Mouse (Mus musculus) ovary, postnatal 14 days (tissue): Measurements from ENCODE around the gene Hikeshi.

Experiments
- DNase-seq: peaks from one replicate; pipeline ENCODE4 v3.0.0; 2022; ENCODE audit warnings: low spot score

The Hikeshi gene

DNA sequence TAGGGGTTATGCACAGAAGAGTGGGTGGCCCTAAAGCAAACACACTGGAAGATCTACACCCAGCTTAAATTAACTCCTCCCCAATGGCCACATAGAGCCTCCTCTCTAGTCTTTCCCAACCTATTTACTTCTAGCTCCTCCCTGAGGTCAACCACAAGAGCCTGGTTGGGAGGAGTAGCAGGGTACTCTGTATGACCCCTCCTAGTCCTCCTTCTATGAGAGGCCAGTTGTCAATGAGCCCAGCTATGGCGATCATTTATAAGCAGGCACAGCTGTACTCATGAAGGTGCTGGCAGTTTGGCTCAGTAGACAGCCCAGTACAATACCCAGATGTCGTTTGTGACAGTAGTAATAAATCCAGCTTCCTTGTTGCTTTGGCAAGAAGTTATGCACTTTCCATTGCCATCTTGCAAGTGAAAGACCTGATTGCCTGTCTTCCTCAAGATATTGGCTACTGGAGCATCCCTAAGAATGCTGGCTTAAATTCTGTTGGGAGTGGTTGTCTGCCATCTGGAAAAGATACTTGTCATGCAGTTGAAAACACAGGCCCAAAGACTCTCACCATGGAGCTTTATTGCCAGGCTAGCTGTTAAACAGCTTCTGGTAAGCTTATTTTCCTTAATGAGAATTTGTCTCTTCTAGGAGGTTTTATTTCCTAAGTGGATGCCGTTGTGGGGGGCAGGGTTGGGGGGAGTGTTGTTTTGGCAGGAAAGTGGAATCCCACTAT is 27.4 kb downstream of the Hikeshi start:
- DNase-seq = no peak

DNA sequence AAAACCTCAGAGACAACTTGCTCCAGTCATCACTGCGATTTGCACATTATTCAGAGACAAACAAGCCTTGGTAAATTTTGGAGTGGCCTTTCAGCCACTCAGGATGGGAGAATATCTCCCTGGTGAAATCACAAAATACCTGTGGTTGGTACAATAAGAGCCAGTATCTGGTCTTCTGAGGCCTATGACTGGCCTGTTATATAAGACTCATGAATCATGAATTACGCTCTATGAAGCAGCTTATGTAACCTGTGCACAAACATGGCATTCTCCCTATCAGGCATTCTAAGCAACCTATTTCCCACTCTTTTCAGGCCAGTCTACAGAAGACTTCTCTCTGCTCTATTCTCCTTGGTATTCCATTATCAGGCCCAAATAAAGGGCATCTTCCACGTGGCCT is 28.6 kb downstream of the Hikeshi start:
- DNase-seq = no peak

DNA sequence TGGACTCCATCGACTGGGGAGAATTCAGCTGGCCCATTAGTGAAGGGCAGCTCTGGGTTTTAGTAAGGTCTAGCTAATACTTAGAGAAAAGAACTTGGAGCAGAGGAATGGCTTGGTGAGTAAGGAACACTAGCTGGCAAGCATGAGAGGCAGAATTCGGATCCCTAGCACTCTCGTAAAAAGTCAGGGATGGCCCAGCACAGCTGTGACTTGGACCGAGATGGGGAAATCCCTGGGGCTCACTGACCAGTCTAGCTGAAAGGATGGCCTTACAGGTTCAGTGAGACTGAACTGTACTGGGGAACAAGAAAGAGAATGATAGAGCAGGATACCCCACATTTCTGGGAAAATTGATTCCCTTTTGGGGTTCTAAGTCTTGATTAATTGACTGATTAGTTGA is 31.3 kb downstream of the Hikeshi start:
- no peak for DNase-seq

DNA sequence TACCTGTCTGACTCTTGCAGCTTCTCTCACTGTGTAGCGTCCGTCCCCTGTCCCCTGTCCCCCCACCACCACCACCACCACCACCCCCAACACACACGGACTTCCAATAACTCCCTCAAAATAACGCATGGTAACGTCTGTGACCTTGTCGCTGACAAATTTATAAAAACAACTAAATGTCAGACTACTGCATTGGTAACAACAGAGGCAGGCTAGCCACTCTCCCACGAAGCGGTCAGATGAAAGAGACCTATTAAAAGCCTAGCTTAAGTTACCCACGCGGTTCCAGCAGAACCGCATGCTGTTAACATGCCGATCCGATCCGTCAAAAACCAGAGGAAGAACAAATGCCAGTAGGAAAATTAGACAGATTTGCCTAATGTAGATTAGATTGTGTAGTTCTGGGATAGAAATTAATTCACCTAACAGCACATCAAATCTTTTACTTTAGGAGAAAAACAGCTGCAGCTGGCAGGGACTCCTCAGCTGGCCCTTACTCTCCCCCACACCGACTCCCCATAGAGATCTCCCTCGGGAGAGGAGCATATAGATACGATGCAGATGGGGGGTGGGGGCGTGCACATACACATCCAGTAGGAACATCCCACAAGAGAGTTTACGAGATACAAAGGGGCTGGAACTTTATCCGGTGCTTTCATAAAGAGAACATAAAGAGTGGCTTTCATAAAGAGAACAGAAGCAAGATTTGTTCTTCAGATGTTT is 31.9 kb downstream of the Hikeshi start:
- DNase-seq = no peak

DNA sequence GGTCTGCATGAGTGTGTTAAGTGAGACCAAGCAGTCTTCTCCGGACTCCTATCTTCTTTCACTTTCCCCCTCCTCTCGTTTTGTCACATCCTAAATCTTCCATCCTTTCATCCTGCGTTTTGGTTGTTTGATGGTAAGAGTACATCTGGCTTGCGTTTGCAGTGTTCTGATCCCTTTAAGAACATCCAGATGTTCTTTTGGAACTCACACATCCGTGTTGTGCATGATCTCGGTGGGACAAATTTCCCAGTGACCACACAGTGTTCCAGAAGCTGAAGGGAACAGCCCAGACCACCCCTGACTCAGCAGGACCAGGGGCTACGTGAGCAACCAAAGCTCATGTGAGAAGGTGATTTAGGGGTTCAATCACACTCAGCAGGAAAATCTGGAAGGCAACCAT is 32.6 kb downstream of the Hikeshi start:
- DNase-seq = no peak

DNA sequence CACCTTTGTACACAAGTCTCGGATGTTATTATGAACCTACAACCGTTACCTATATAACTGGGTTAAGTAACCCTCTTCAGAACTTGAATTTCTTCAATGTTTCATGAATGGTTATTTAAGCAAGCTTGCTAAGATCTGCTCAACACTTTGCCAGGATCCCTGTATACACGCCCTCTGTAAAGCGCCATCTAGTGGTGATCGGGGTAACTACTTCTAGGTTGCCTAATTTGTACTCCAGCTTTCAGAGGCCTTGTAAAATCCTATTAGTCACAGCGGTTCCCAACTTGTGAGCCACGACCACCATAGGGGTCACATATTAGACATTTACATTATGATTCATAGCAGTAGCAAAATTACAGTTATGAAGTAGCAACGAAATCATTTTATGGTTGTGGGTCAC is 33.1 kb downstream of the Hikeshi start:
- DNase-seq = peak; percentile 80

DNA sequence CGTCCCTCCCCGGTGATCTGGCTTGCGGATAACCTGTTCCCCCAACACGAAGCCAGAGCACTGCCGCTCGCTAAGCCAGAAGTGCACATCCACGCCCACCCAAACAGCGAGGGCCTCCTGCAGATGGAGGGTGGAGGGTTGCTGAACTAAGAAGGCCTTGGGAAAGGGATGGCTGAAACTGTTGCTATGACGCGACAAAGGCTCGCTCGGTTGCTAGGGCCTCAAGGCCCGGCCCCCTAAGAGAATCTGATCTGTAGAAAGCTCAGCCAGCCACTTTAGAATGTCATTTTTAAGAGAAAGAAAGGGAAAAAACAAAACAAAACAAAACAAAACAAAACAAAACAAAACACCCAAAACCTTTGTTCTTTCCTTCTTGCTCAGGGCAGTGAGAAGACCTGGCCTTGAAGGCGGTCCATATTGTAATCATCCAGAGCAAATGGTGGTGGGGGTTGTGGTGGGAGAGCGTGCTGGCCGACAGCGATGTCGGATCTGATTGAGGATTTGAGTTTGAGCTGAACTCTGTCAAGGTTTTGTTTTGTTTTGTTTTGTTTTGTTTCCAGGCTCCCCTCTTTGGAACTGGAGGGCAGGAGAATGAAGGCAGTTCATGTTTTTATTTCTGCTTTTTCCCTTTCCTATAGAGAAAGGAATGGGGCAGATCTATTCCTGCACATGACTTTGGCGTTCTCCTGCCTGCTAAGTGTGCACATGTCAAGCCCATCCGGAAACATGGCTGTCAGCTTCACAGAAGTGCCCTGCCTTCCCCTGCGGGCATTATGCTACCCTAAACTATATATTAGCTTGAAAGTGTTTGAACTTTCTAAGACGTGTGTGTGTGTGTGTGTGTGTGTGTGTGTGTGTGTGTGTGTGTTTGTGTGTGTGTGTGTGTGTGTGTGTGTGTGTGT is 37.3 kb downstream of the Hikeshi start, which contains the start of gene Ccdc81:
TSS of gene Ccdc81 (minus strand) at position 188 of the 902 bp plus-strand sequence.
- no peak for DNase-seq

DNA sequence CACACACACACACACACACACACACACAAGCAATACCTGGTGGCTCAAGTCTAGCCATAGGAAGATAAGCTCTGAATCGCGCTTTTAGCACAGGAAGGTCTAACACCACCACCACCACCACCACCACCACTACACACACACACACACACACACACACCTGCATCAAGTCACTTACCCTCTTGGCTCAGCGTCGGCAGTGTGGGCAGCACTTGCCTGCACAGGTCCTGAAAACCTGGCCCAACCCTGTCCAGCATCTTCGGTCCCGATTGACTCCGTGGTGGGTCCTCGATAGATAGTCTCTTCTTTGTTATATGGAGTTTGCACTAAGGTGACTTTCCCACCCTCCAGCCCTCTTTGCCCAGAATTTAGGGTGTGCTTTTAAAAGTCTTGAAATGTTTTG is 38.0 kb downstream of the Hikeshi start:
- no peak for DNase-seq

DNA sequence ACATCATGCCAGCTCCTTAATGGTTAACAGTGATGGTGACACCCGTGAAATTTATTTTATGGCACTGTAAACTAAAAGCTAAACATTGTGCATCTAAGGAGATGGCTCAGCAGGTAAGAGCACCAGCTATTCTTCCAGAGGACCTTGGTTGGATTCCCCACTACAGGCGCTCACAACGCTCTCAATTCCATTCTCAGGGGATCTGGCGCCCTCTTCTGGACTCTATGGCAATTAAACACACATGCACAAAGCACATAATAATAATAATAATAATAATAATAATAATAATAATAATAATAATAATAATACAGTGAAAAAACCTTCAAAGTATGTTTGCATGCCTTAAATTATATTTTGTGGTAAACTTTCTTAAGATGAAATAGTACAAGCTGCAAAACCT is 49.1 kb downstream of the Hikeshi start:
- DNase-seq = no peak

DNA sequence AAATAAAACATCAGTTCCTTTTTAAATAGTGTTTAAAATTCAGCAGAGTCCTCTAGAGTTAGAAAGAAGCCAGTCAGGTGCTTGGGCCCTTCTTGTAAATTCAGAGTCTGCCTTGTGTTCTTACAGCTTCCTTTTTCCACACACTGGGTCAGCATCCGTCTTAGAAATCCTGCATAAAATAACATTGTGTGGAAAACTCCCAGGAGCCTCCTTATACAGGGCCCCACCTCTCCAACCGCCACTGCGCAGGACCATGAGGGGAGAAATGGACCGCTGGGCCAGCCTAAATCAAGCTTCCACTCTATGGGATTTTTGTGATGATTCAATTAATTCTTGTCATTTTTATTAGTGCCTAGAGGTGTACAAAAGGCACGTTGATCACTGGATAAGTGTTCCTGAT is 49.6 kb downstream of the Hikeshi start:
- DNase-seq = no peak

DNA sequence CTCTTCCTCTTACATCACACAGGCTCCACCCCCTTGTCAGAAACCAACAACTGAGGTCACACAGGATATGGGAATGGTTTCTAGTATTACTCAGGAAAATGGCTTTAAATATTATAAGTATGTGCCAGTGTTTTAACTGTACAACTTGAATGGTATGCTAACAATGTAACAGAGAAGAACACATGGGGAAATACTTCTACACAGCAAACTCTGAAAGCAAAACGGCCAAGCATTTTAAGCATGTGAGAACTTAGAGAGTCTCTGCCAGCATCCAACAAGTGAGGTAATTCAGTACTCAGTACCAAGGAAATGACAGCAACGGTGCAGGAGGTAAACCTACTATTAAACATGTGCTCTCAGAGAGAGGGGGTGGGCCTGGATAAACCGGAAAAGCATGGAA is 56.5 kb downstream of the Hikeshi start:
- DNase-seq = no peak

DNA sequence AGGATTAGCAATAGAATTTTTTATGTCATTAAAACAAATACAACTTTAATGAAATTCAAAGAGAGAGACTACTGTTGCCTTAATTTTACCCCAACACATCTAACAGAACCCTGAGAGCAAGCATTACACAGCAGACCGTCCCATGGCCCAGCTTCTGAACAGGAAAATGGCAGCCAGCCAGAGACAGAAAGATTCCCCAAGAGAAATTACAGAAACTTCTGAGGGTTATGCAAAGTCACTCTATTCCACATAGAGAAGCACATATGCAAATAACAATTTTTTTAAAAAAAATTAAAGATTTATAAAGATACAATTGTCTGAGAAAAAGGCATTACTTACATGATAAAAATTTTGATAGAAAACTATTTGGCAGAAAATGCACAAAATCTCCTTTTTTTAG is 61.3 kb downstream of the Hikeshi start:
- no peak for DNase-seq
